Mouse (Mus musculus): ENCODE results near the gene Man1a. TPM values are rescaled to one million over a fixed set of nuclear protein-coding genes. Genes with fewer than 3 reads are reported as not detected.

Man1a gene
- polyA plus RNA-seq, 1 experiment from 2014 or later = 11.2 TPM

DNA sequence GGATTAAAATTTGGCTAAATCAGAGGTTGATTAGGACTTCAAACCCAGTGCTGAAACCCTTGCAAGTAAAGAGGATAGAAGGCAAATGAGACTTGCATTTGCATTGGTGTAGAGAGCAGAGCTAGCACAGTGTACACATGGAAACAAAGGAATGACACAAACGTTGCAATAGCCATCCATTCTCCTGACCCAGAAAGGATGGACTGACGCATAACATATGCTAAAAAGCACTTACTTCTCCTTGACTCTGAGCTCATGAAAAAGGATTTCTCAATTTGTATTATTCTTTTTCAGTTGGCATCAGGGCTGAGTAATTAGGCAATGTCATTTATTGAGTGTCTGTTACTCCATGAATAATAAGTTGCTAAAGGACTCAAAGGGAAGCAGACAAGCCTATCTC is 41.6 kb downstream of the Man1a start:
- 75% methylated on average over 2 of the region's 2 CpGs for WGBS
- no peaks in the 10 kb centered on the region for H3K27me3 ChIP-seq (ENCODE audit: insufficient read depth, poor library complexity, severe bottlenecking)

GRCm38 (mm10) chr10:54032316-54033092 is 43.9 kb downstream of the Man1a start:
- no peak overlapping the region for H3K4me3 ChIP-seq
- H3K9me3 ChIP-seq = no peaks in the 10 kb centered on the region
- H3K36me3 ChIP-seq = peaks cover 15% of the 10 kb centered on the region
- no peak for DNase-seq (ENCODE audit: low spot score)
- peaks cover 19% of the 10 kb centered on the region for H3K4me1 ChIP-seq
- 70% methylated on average over 9 of the region's 9 CpGs for WGBS
- H3K27me3 ChIP-seq (ENCODE audit: insufficient read depth, poor library complexity, severe bottlenecking) = no peaks in the 10 kb centered on the region
- no peak overlapping the region for H3K27ac ChIP-seq

More for the DNA sequence above, 41.6 kb downstream of the Man1a start:
- H3K9me3 ChIP-seq = no peaks in the 10 kb centered on the region
- peaks cover 38% of the 10 kb centered on the region for H3K4me1 ChIP-seq
- peaks cover 2% of the 10 kb centered on the region; the same call in 1 of the 2 replicates for H3K36me3 ChIP-seq
- no peak for DNase-seq (ENCODE audit: low spot score)
- no peak overlapping the region for H3K27ac ChIP-seq
- no peak overlapping the region for H3K4me3 ChIP-seq

- Histone ChIP-seq H3K9me3 (no peaks in the 10 kb centered on the region), H3K36me3 (peaks cover 18% of the 10 kb centered on the region), H3K4me1 (peaks cover 15% of the 10 kb centered on the region; the same call in 1 of the 2 replicates), H3K4me3 (no peak overlapping the region), H3K27ac (no peak overlapping the region), H3K27me3 (ENCODE audit: insufficient read depth, poor library complexity, severe bottlenecking) (no peaks in the 10 kb centered on the region)
- DNase-seq (ENCODE audit: low spot score) = no peak
- 89% methylated on average over 4 of the region's 4 CpGs for WGBS
Measured at GRCm38 (mm10) chr10:54028866-54029265, 47.5 kb downstream of the Man1a start.

GRCm38 (mm10) chr10:54026738-54027427 is 49.5 kb downstream of the Man1a start:
- WGBS = 85% methylated on average over 5 of the region's 5 CpGs
- Histone ChIP-seq H3K27me3 (ENCODE audit: insufficient read depth, poor library complexity, severe bottlenecking) (no peaks in the 10 kb centered on the region), H3K4me3 (no peak overlapping the region), H3K9me3 (no peaks in the 10 kb centered on the region), H3K4me1 (peaks cover 7% of the 10 kb centered on the region; the same call in 1 of the 2 replicates), H3K27ac (no peak overlapping the region), H3K36me3 (peaks cover 18% of the 10 kb centered on the region)
- DNase-seq (ENCODE audit: low spot score) = no peak

DNA sequence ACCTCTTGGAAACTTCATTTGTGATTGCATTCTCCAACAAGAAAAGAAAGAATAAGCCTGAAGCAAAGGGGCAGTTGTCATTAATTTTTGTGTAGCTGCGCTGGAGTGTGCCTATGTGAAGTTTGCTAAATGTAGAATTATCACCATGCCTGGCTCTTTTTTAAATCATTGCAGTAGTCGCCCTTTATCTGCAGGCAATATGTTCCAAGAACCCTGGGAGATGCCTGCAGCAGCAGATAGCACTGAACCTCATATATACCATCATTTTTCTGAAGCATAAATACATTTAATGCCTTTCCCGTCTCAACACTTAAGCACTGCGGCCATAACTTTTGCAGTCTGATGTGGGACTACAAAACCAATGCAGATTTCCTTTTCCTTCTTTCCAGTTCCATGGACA is 50.3 kb downstream of the Man1a start:
- peaks cover 18% of the 10 kb centered on the region for H3K36me3 ChIP-seq
- DNase-seq (ENCODE audit: low spot score) = no peak
- no peak overlapping the region for H3K27ac ChIP-seq
- no peaks in the 10 kb centered on the region for H3K27me3 ChIP-seq (ENCODE audit: insufficient read depth, poor library complexity, severe bottlenecking)
- no peak overlapping the region for H3K4me3 ChIP-seq
- H3K9me3 ChIP-seq = no peaks in the 10 kb centered on the region
- peaks cover 7% of the 10 kb centered on the region; the same call in 1 of the 2 replicates for H3K4me1 ChIP-seq
- 80% methylated on average over 4 of the region's 4 CpGs for WGBS

DNA sequence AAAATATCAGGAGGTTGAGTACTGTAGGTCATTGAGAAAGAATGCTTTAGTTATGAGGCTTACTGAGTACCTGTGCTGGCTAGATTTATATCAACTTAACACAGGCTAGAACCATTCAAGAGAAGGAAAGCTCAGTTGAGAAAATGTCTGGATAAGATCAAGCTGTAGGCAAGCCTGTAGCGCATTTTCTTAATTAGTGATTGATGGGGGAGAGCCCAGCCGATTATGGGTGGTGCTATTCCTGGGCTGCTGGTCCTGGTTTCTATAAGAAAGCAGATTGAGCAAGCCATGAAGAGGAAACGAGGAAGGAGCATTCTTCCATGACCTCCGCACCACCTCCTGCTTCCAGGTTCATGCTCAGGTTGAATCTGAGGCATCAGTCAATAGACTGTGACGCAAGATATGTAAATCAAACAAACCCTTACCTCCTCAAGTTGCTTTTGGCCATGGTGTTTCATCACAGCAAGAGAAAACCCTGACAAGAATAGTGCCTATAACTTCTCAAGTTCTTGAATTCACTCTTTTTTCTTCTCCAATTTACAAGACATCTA is 58.4 kb downstream of the Man1a start:
- Histone ChIP-seq H3K36me3 (no peaks in the 10 kb centered on the region), H3K27ac (no peak overlapping the region), H3K4me3 (no peak overlapping the region), H3K9me3 (no peaks in the 10 kb centered on the region), H3K27me3 (ENCODE audit: insufficient read depth, poor library complexity, severe bottlenecking) (no peaks in the 10 kb centered on the region), H3K4me1 (peaks cover 3% of the 10 kb centered on the region; the same call in 1 of the 2 replicates)
- no peak for DNase-seq (ENCODE audit: low spot score)
- WGBS = 69% methylated on average over 5 of the region's 5 CpGs

DNA sequence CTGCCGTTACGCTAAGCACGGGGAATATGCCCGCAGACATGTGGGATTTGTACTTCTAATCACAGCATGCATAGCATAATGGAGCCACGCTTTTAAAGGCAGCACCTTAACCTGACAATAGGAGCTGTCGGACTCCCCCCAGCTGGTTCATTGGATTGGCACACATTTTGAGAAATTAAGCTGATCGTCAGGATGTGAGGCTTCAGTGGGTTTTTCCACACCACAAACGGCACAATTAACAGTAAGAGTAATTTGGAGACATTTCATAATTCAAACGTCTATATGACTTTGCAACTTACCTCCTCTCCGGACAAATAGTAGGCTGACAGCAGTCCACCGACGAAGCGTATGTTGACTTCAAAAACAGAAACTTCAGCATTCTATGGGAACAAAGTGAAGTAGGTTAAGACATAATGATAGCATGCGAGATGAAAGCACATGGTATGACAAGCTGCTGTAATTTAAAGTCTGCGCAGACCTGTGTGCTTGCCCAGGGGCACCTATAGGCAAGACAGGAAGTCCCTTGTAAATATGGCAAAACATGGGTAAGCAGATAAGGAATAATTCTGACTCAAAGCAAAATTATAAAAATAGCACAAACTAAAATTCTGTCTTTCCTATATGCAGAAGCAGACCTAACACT is 62.2 kb downstream of the Man1a start:
- WGBS = 87% methylated on average over 15 of the region's 15 CpGs

GRCm38 (mm10) chr10:54013143-54013791 is 63.1 kb downstream of the Man1a start:
- WGBS = 83% methylated on average over 11 of the region's 11 CpGs
- Histone ChIP-seq H3K4me1 (peaks cover 3% of the 10 kb centered on the region; the same call in 1 of the 2 replicates), H3K36me3 (no peaks in the 10 kb centered on the region), H3K9me3 (no peaks in the 10 kb centered on the region), H3K4me3 (no peak overlapping the region), H3K27ac (no peak overlapping the region), H3K27me3 (ENCODE audit: insufficient read depth, poor library complexity, severe bottlenecking) (no peaks in the 10 kb centered on the region)
- DNase-seq (ENCODE audit: low spot score) = no peak

More for the DNA sequence above, 62.2 kb downstream of the Man1a start:
- Histone ChIP-seq H3K4me1 (peaks cover 3% of the 10 kb centered on the region; the same call in 1 of the 2 replicates), H3K27me3 (ENCODE audit: insufficient read depth, poor library complexity, severe bottlenecking) (no peaks in the 10 kb centered on the region), H3K36me3 (no peaks in the 10 kb centered on the region), H3K27ac (no peak overlapping the region), H3K4me3 (no peak overlapping the region), H3K9me3 (no peaks in the 10 kb centered on the region)
- DNase-seq (ENCODE audit: low spot score) = no peak

DNA sequence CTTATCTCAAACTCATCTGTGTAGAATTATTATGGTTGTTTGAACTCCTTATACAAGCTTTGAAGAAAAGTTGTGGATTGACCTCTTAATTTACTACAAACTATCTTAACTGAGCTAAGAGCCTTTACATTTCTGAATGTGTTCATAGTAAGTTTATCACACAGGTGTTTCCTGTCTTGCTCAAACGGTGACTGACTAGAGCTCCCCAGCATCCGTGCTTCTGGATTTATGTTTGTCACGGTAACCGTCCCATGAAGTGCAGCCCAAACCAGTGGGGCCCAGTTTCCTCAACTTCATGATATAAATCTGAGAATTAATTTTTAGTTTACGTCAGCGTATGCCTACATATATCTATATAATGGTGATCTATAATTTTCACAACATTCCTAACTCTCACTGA is 67.3 kb downstream of the Man1a start:
- 78% methylated on average over 6 of the region's 6 CpGs for WGBS
- Histone ChIP-seq H3K36me3 (no peaks in the 10 kb centered on the region), H3K27ac (no peak overlapping the region), H3K4me1 (0 out of 2 replicates have a peak, but pooled peaks cover 4% of the 10 kb centered on the region), H3K9me3 (no peaks in the 10 kb centered on the region), H3K27me3 (ENCODE audit: insufficient read depth, poor library complexity, severe bottlenecking) (no peaks in the 10 kb centered on the region), H3K4me3 (no peak overlapping the region)
- DNase-seq (ENCODE audit: low spot score) = no peak

- H3K4me1 ChIP-seq = 0 out of 2 replicates have a peak, but pooled peaks cover 4% of the 10 kb centered on the region
- 39% methylated on average over 3 of the region's 3 CpGs for WGBS
- H3K4me3 ChIP-seq = no peak overlapping the region
- no peaks in the 10 kb centered on the region for H3K36me3 ChIP-seq
- H3K27me3 ChIP-seq (ENCODE audit: insufficient read depth, poor library complexity, severe bottlenecking) = no peaks in the 10 kb centered on the region
- H3K27ac ChIP-seq = no peak overlapping the region
- no peak for DNase-seq (ENCODE audit: low spot score)
- H3K9me3 ChIP-seq = no peaks in the 10 kb centered on the region
Measured at GRCm38 (mm10) chr10:54006868-54007267, 69.5 kb downstream of the Man1a start.

DNA sequence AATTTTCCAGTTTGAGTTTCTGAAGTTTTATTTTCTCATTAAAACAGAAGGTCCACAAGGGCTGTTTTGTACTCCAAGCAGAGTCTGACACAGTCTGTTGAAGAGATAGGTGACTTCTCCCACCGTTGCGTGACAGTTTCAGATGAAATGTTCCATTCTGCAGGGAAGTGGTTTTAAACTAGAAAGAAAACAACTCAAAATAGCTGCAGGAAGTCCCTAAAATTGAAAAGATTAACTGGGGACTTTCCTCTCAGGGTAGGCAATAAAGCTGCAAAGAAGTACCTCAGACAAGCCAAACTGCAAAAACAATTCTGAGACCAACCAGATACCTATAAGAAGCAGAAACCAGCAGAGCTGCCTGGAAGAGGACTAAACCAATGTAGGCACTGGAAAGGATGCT is 70.6 kb downstream of the Man1a start:
- Histone ChIP-seq H3K4me3 (no peak overlapping the region), H3K27ac (no peak overlapping the region), H3K27me3 (ENCODE audit: insufficient read depth, poor library complexity, severe bottlenecking) (no peaks in the 10 kb centered on the region), H3K9me3 (no peaks in the 10 kb centered on the region), H3K36me3 (no peaks in the 10 kb centered on the region), H3K4me1 (0 out of 2 replicates have a peak, but pooled peaks cover 4% of the 10 kb centered on the region)
- DNase-seq (ENCODE audit: low spot score) = no peak
- 73% methylated on average over 2 of the region's 2 CpGs for WGBS

- Histone ChIP-seq H3K4me1 (0 out of 2 replicates have a peak, but pooled peaks cover 4% of the 10 kb centered on the region), H3K27ac (no peak overlapping the region), H3K9me3 (no peaks in the 10 kb centered on the region), H3K4me3 (no peak overlapping the region), H3K27me3 (ENCODE audit: insufficient read depth, poor library complexity, severe bottlenecking) (no peaks in the 10 kb centered on the region), H3K36me3 (no peaks in the 10 kb centered on the region)
- no peak for DNase-seq (ENCODE audit: low spot score)
- 87% methylated on average over 2 of the region's 2 CpGs for WGBS
Measured at GRCm38 (mm10) chr10:54002936-54003335, 73.5 kb downstream of the Man1a start.
